Comparison of ENCODE assay signal across 14 mouse cellular contexts in genomic region chr14:32317822-32318221, GRCm38 (mm10). TPM values are rescaled to one million over a fixed set of nuclear protein-coding genes. Genes with fewer than 3 reads are reported as not detected.
DNase-seq lines count a peak whose midpoint lies in the region; ATAC-seq lines count a peak whose summit lies in the region.
"Had no signal": no experiment of that assay in that cellular context is flagged by ENCODE, and none has a peak within 500 bp of the region (broad histone marks: within the 10 kb centered on the region; RNA-seq: fewer than 3 reads in every experiment).

No protein-coding gene starts in this region.

- H3K27me3 ChIP-seq in liver, embryonic 12.5 days (replicated peaks): peaks cover 4% of the 10 kb centered on the region; the same call in 1 of the 2 replicates
- no peaks in the 10 kb centered on the region for H3K27me3 ChIP-seq in hindbrain, embryonic 15.5 days
- H3K27me3 ChIP-seq in neural tube, embryonic 15.5 days (replicated peaks): no peaks in the 10 kb centered on the region

- intact Hi-C loops in left cerebral cortex, postnatal 14 days (cut with DNase I): no loop called here

- H3K9me3 ChIP-seq in liver, embryonic 12.5 days (replicated peaks): no peaks in the 10 kb centered on the region
- H3K9me3 ChIP-seq in hindbrain, embryonic 15.5 days: no peaks in the 10 kb centered on the region
- no peaks in the 10 kb centered on the region for H3K9me3 ChIP-seq in neural tube, embryonic 15.5 days (replicated peaks)
- H3K9me3 ChIP-seq: megakaryocyte, embryonic 14.5 days had no signal

- H3K27ac ChIP-seq in liver, embryonic 12.5 days: no peak overlapping the region
- H3K27ac ChIP-seq in hindbrain, embryonic 15.5 days (replicated peaks): no peak overlapping the region
- no peak overlapping the region for H3K27ac ChIP-seq in neural tube, embryonic 15.5 days (replicated peaks)

- 9% methylated on average over 4 of the region's 4 CpGs for WGBS in liver, embryonic 12.5 days (ENCODE audit: insufficient replicate concordance)
- WGBS in hindbrain, embryonic 15.5 days: 15% methylated on average over 4 of the region's 4 CpGs
- 16% methylated on average over 4 of the region's 4 CpGs for WGBS in neural tube, embryonic 15.5 days

- no peak overlapping the region for H3K9ac ChIP-seq in liver, embryonic 12.5 days
- H3K9ac ChIP-seq in hindbrain, embryonic 15.5 days: no peak overlapping the region
- no peak overlapping the region for H3K9ac ChIP-seq in neural tube, embryonic 15.5 days (replicated peaks)
- H3K9ac ChIP-seq: liver, postnatal 0 days had no signal

- no peak overlapping the region for H3K4me2 ChIP-seq in liver, embryonic 12.5 days
- peak overlapping the region; percentile 2; the same call in 1 of the 2 replicates for H3K4me2 ChIP-seq in hindbrain, embryonic 15.5 days
- H3K4me2 ChIP-seq in neural tube, embryonic 15.5 days: 0 out of 2 replicates have a peak overlapping the region, but pooled peaks have one; percentile 5

- no peak for ATAC-seq in liver, embryonic 12.5 days
- 0 out of 2 replicates have a peak, but pooled peaks have one; percentile 52 for ATAC-seq in hindbrain, embryonic 15.5 days (ENCODE audit: low FRiP score, low read depth)
- ATAC-seq in neural tube, embryonic 15.5 days (ENCODE audit: low FRiP score): 0 out of 2 replicates have a peak, but pooled peaks have one; percentile 26
- ATAC-seq: liver, postnatal 0 days had no signal

- DNase-seq in liver: peak; percentile 9
- DNase-seq in R1 (ENCODE audit: low read depth, low spot score): peak; percentile 97
- DNase-seq in kidney, postnatal 10 days: no peak
- DNase-seq in thymus, adult 18-20 months: no peak
- no peak for DNase-seq in left cerebral cortex, postnatal 14 days (ENCODE audit: low spot score in 2 of 2)
- DNase-seq: adrenal gland, postnatal 25 days; cerebellum, adult 18-20 months; gastrocnemius, postnatal 25 days; heart, postnatal 36 days; liver, postnatal 0 days had no signal

- no peak overlapping the region for H3K4me3 ChIP-seq in liver, embryonic 12.5 days
- H3K4me3 ChIP-seq in hindbrain, embryonic 15.5 days: no peak overlapping the region
- H3K4me3 ChIP-seq in neural tube, embryonic 15.5 days (replicated peaks): no peak overlapping the region
- H3K4me3 ChIP-seq: megakaryocyte, embryonic 14.5 days had no signal

- H3K4me1 ChIP-seq in liver, embryonic 12.5 days: peaks cover 11% of the 10 kb centered on the region
- H3K4me1 ChIP-seq in hindbrain, embryonic 15.5 days (replicated peaks): peaks cover 11% of the 10 kb centered on the region
- peaks cover 16% of the 10 kb centered on the region for H3K4me1 ChIP-seq in neural tube, embryonic 15.5 days

- H3K36me3 ChIP-seq in liver, embryonic 12.5 days: no peaks in the 10 kb centered on the region
- H3K36me3 ChIP-seq in hindbrain, embryonic 15.5 days: no peaks in the 10 kb centered on the region
- no peaks in the 10 kb centered on the region for H3K36me3 ChIP-seq in neural tube, embryonic 15.5 days

RNA-seq across cellular contexts. Expression of gene Ogdhl, which starts 4.0 kb away (rescaled TPM):
- polyA plus RNA-seq in liver, embryonic 12.5 days (2016; fragmentation: Nextera tagmentation; extraction: Ambion mirVana): 2.9 and 3.6 TPM in 2 replicates
- 22.8 and 23.7 TPM in 2 replicates for polyA plus RNA-seq in hindbrain, embryonic 15.5 days (2015; fragmentation: Nextera tagmentation; extraction: Ambion mirVana)
- 19.1 and 21.7 TPM in 2 replicates for polyA plus RNA-seq in neural tube, embryonic 15.5 days (2015; fragmentation: Nextera tagmentation; extraction: Ambion mirVana)
- 10 to 100 TPM; 75.7 to 77.6 TPM for total RNA-seq in left cerebral cortex, postnatal 14 days (2021)

Comparison
In these comparisons a context has a peak if more than half of its experiments do, and no peak if none do; other contexts are left out.
1. DNase-seq: peak in liver (single experiment) and R1 (single experiment); none in kidney, postnatal 10 days (single experiment), thymus, adult 18-20 months (0 of 2) and left cerebral cortex, postnatal 14 days (0 of 2).